Mouse (Mus musculus): Measurements from ENCODE around the gene Afg1l. TPM values are rescaled to one million over a fixed set of nuclear protein-coding genes. Genes with fewer than 3 reads are reported as not detected.
A peak's percentile ranks its signal among the peaks of the same experiment; 100 is the strongest.

Afg1l gene
- polyA plus RNA-seq, 1 experiment from 2014 or later, result 15.3 TPM

- Histone ChIP-seq H3K9ac (ENCODE audit: low read depth, low read length) (no peak overlapping the region), H3K4me2 (ENCODE audit: low read depth, low read length) (no peak overlapping the region), H3K4me1 (ENCODE audit: control insufficient read depth, insufficient read depth, low read length) (no peaks in the 10 kb centered on the region), H3K27me3 (replicated peaks; ENCODE audit: control insufficient read depth, insufficient read depth, low read length) (no peaks in the 10 kb centered on the region), H3K27ac (ENCODE audit: low read length) (no peak overlapping the region), H3K9me3 (ENCODE audit: control insufficient read depth, low read length) (no peaks in the 10 kb centered on the region), H3K4me3 (ENCODE audit: low read length) (no peak overlapping the region), H3K36me3 (ENCODE audit: control insufficient read depth, insufficient read depth, low read length) (no peaks in the 10 kb centered on the region)
- no peak for ATAC-seq
- 64% methylated on average over 6 of the region's 6 CpGs for WGBS
Measured at GRCm38 (mm10) chr10:42410748-42411537, 67.4 kb downstream of the Afg1l start.

- WGBS, result 75% methylated on average over 11 of the region's 11 CpGs
- H3K4me3 ChIP-seq (ENCODE audit: low read length), result no peak overlapping the region
- peaks cover 4% of the 10 kb centered on the region; the same call in 1 of the 2 replicates for H3K36me3 ChIP-seq (ENCODE audit: control insufficient read depth, insufficient read depth, low read length)
- H3K27me3 ChIP-seq (replicated peaks; ENCODE audit: control insufficient read depth, insufficient read depth, low read length), result no peaks in the 10 kb centered on the region
- H3K27ac ChIP-seq (ENCODE audit: low read length), result no peak overlapping the region
- ATAC-seq, result no peak
- H3K4me1 ChIP-seq (ENCODE audit: control insufficient read depth, insufficient read depth, low read length), result no peaks in the 10 kb centered on the region
- no peak overlapping the region for H3K4me2 ChIP-seq (ENCODE audit: low read depth, low read length)
- H3K9me3 ChIP-seq (ENCODE audit: control insufficient read depth, low read length), result no peaks in the 10 kb centered on the region
- no peak overlapping the region for H3K9ac ChIP-seq (ENCODE audit: low read depth, low read length)
Measured at GRCm38 (mm10) chr10:42390436-42390835, 87.9 kb downstream of the Afg1l start.

- Histone ChIP-seq H3K9ac (ENCODE audit: low read depth, low read length) (no peak overlapping the region), H3K9me3 (ENCODE audit: control insufficient read depth, low read length) (no peaks in the 10 kb centered on the region), H3K4me1 (ENCODE audit: control insufficient read depth, insufficient read depth, low read length) (no peaks in the 10 kb centered on the region), H3K27ac (ENCODE audit: low read length) (no peak overlapping the region), H3K4me2 (ENCODE audit: low read depth, low read length) (no peak overlapping the region), H3K4me3 (ENCODE audit: low read length) (no peak overlapping the region), H3K36me3 (ENCODE audit: control insufficient read depth, insufficient read depth, low read length) (no peaks in the 10 kb centered on the region), H3K27me3 (replicated peaks; ENCODE audit: control insufficient read depth, insufficient read depth, low read length) (no peaks in the 10 kb centered on the region)
- ATAC-seq, result no peak
Measured at GRCm38 (mm10) chr10:42388181-42388580, 90.2 kb downstream of the Afg1l start.

- Histone ChIP-seq H3K9me3 (ENCODE audit: control insufficient read depth, low read length) (no peaks in the 10 kb centered on the region), H3K36me3 (ENCODE audit: control insufficient read depth, insufficient read depth, low read length) (no peaks in the 10 kb centered on the region), H3K4me2 (ENCODE audit: low read depth, low read length) (no peak overlapping the region), H3K27me3 (replicated peaks; ENCODE audit: control insufficient read depth, insufficient read depth, low read length) (no peaks in the 10 kb centered on the region), H3K9ac (ENCODE audit: low read depth, low read length) (no peak overlapping the region), H3K4me3 (ENCODE audit: low read length) (no peak overlapping the region), H3K27ac (ENCODE audit: low read length) (no peak overlapping the region), H3K4me1 (ENCODE audit: control insufficient read depth, insufficient read depth, low read length) (no peaks in the 10 kb centered on the region)
- WGBS, result 77% methylated on average over 13 of the region's 13 CpGs
- no peak for ATAC-seq
Measured at GRCm38 (mm10) chr10:42384946-42385644, 93.3 kb downstream of the Afg1l start.

- Histone ChIP-seq H3K4me1 (ENCODE audit: control insufficient read depth, insufficient read depth, low read length) (no peaks in the 10 kb centered on the region), H3K27me3 (replicated peaks; ENCODE audit: control insufficient read depth, insufficient read depth, low read length) (no peaks in the 10 kb centered on the region), H3K9me3 (ENCODE audit: control insufficient read depth, low read length) (no peaks in the 10 kb centered on the region), H3K36me3 (ENCODE audit: control insufficient read depth, insufficient read depth, low read length) (no peaks in the 10 kb centered on the region), H3K4me2 (ENCODE audit: low read depth, low read length) (no peak overlapping the region), H3K4me3 (ENCODE audit: low read length) (no peak overlapping the region), H3K27ac (ENCODE audit: low read length) (no peak overlapping the region), H3K9ac (ENCODE audit: low read depth, low read length) (no peak overlapping the region)
- WGBS, result 71% methylated on average over 6 of the region's 6 CpGs
- ATAC-seq, result no peak
Measured at GRCm38 (mm10) chr10:42383708-42384107, 94.7 kb downstream of the Afg1l start.

GRCm38 (mm10) chr10:42364216-42364615 is 114.1 kb downstream of the Afg1l start:
- no peak overlapping the region for H3K4me2 ChIP-seq (ENCODE audit: low read depth, low read length)
- no peaks in the 10 kb centered on the region for H3K9me3 ChIP-seq (ENCODE audit: control insufficient read depth, low read length)
- no peak overlapping the region for H3K27ac ChIP-seq (ENCODE audit: low read length)
- WGBS, result 82% methylated on average over 10 of the region's 10 CpGs
- H3K9ac ChIP-seq (ENCODE audit: low read depth, low read length), result no peak overlapping the region
- H3K36me3 ChIP-seq (ENCODE audit: control insufficient read depth, insufficient read depth, low read length), result no peaks in the 10 kb centered on the region
- no peaks in the 10 kb centered on the region for H3K4me1 ChIP-seq (ENCODE audit: control insufficient read depth, insufficient read depth, low read length)
- H3K4me3 ChIP-seq (ENCODE audit: low read length), result no peak overlapping the region
- no peak for ATAC-seq
- no peaks in the 10 kb centered on the region for H3K27me3 ChIP-seq (replicated peaks; ENCODE audit: control insufficient read depth, insufficient read depth, low read length)

- WGBS, result 75% methylated on average over 3 of the region's 3 CpGs
- Histone ChIP-seq H3K27ac (ENCODE audit: low read length) (no peak overlapping the region), H3K4me1 (ENCODE audit: control insufficient read depth, insufficient read depth, low read length) (no peaks in the 10 kb centered on the region; the same call in 1 of the 2 replicates), H3K9ac (ENCODE audit: low read depth, low read length) (no peak overlapping the region), H3K4me3 (ENCODE audit: low read length) (no peak overlapping the region), H3K36me3 (ENCODE audit: control insufficient read depth, insufficient read depth, low read length) (no peaks in the 10 kb centered on the region), H3K9me3 (ENCODE audit: control insufficient read depth, low read length) (no peaks in the 10 kb centered on the region), H3K4me2 (ENCODE audit: low read depth, low read length) (no peak overlapping the region), H3K27me3 (replicated peaks; ENCODE audit: control insufficient read depth, insufficient read depth, low read length) (no peaks in the 10 kb centered on the region)
- ATAC-seq, result 0 out of 2 replicates have a peak, but pooled peaks have one; percentile 16
Measured at GRCm38 (mm10) chr10:42355980-42356379, 122.4 kb downstream of the Afg1l start.

GRCm38 (mm10) chr10:42347986-42348385 is 130.4 kb downstream of the Afg1l start:
- peak; percentile 74 for ATAC-seq
- Histone ChIP-seq H3K9ac (ENCODE audit: low read depth, low read length) (no peak overlapping the region), H3K27me3 (replicated peaks; ENCODE audit: control insufficient read depth, insufficient read depth, low read length) (no peaks in the 10 kb centered on the region), H3K36me3 (ENCODE audit: control insufficient read depth, insufficient read depth, low read length) (no peaks in the 10 kb centered on the region), H3K9me3 (ENCODE audit: control insufficient read depth, low read length) (no peaks in the 10 kb centered on the region), H3K27ac (ENCODE audit: low read length) (no peak overlapping the region), H3K4me1 (ENCODE audit: control insufficient read depth, insufficient read depth, low read length) (no peaks in the 10 kb centered on the region; the same call in 1 of the 2 replicates), H3K4me2 (ENCODE audit: low read depth, low read length) (no peak overlapping the region), H3K4me3 (ENCODE audit: low read length) (no peak overlapping the region)
- 60% methylated on average over 5 of the region's 5 CpGs for WGBS

- Histone ChIP-seq H3K36me3 (ENCODE audit: control insufficient read depth, insufficient read depth, low read length) (no peaks in the 10 kb centered on the region), H3K4me2 (ENCODE audit: low read depth, low read length) (no peak overlapping the region), H3K4me3 (ENCODE audit: low read length) (no peak overlapping the region), H3K4me1 (ENCODE audit: control insufficient read depth, insufficient read depth, low read length) (no peaks in the 10 kb centered on the region; the same call in 1 of the 2 replicates), H3K9me3 (ENCODE audit: control insufficient read depth, low read length) (no peaks in the 10 kb centered on the region), H3K27me3 (replicated peaks; ENCODE audit: control insufficient read depth, insufficient read depth, low read length) (no peaks in the 10 kb centered on the region), H3K27ac (ENCODE audit: low read length) (no peak overlapping the region), H3K9ac (ENCODE audit: low read depth, low read length) (no peak overlapping the region)
- no peak for ATAC-seq
- WGBS, result 69% methylated on average over 5 of the region's 5 CpGs
Measured at GRCm38 (mm10) chr10:42347127-42347526, 131.2 kb downstream of the Afg1l start.

Data from intestine, embryonic 16.5 days (tissue).